Mouse (Mus musculus): ENCODE data around the gene Fgfr2. TPM values are rescaled to one million over a fixed set of nuclear protein-coding genes. Genes with fewer than 3 reads are reported as not detected.

Gene Fgfr2
- total and polyA plus RNA-seq, 2 experiments from 2014 or later, result 12.1 to 32.6 TPM

DNA sequence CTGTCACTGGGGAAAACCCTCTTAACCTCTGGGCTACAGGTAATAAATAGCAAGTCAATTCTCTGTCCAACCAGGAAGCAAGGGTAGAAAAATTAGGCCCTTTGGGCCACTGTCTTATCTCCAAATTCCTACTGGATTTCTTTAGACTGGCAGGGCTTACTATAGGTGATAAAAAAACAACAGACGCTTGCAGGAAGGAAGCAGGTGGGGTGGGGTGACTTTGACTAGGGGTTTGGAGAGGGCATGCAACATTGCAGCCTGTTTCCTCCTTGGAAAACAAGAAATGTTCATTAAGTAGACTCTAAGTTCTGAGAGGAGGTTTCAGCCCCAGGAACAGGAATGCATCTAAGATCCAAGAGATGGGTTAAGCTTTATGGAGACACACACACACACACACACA, 2098.3 kb downstream of the Fgfr2 start:
- ATAC-seq (ENCODE audit: low FRiP score) (no peak), DNase-seq (ENCODE audit: low spot score) (no peak)
- no peak for TF ChIP-seq CTCF (IDR thresholded peaks at IDR 0.05)

GRCm38 (mm10) chr7:131019181-131019580, 2104.0 kb downstream of the Fgfr2 start:
- Histone ChIP-seq H3K36me3 (ENCODE audit: insufficient read depth, low read length) (no peaks in the 10 kb centered on the region), H3K4me3 (ENCODE audit: low read depth, low read length) (no peak overlapping the region), H3K4me2 (ENCODE audit: low read depth, low read length, poor library complexity, severe bottlenecking) (no peak overlapping the region), H3K27me3 (ENCODE audit: insufficient read depth, low read length) (no peaks in the 10 kb centered on the region), H3K9me3 (ENCODE audit: low read length) (no peaks in the 10 kb centered on the region), H3K27ac (ENCODE audit: low read depth, low read length) (no peak overlapping the region), H3K9ac (replicated peaks; ENCODE audit: low read length, poor library complexity, severe bottlenecking) (no peak overlapping the region), H3K4me1 (ENCODE audit: insufficient read depth, low read length) (no peaks in the 10 kb centered on the region)
- ATAC-seq (ENCODE audit: low FRiP score) (no peak), DNase-seq (ENCODE audit: low spot score) (no peak)
- no peak for TF ChIP-seq CTCF (IDR thresholded peaks at IDR 0.05)
- WGBS, result 83% methylated on average over 2 of the region's 2 CpGs

More for the DNA sequence above, 2098.3 kb downstream of the Fgfr2 start:
- Histone ChIP-seq H3K4me3 (ENCODE audit: low read depth, low read length) (no peak overlapping the region), H3K36me3 (ENCODE audit: insufficient read depth, low read length) (no peaks in the 10 kb centered on the region), H3K4me1 (ENCODE audit: insufficient read depth, low read length) (0 out of 2 replicates have a peak, but pooled peaks cover 3% of the 10 kb centered on the region), H3K27ac (ENCODE audit: low read depth, low read length) (no peak overlapping the region), H3K9ac (replicated peaks; ENCODE audit: low read length, poor library complexity, severe bottlenecking) (no peak overlapping the region), H3K4me2 (ENCODE audit: low read depth, low read length, poor library complexity, severe bottlenecking) (no peak overlapping the region), H3K27me3 (ENCODE audit: insufficient read depth, low read length) (no peaks in the 10 kb centered on the region), H3K9me3 (ENCODE audit: low read length) (no peaks in the 10 kb centered on the region)
- WGBS, result 65% methylated on average over 1 of the region's 1 CpGs

DNA sequence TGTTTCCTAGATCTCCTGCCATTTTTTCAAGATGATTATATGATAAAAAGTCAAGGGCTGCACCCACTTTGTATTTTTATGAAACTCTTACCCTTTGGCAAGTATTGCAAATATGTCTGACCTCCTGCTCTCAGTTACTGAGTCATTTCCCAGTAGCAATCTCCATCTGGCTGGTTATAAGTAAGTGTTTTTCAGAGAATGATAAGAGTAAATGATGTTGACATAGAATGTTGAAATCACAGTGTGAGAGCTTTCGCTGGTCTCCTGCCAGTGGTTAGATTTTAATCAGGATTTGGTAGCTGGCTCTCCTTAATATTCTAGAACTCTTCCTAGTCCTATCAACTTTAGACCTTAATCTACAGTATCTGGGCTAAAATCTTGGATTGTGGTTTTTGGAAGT, 2111.2 kb downstream of the Fgfr2 start:
- 0 out of 2 replicates have a peak, but pooled peaks cover 5% of the 10 kb centered on the region for H3K9me3 ChIP-seq (ENCODE audit: low read length)
- H3K9ac ChIP-seq (replicated peaks; ENCODE audit: low read length, poor library complexity, severe bottlenecking), result no peak overlapping the region
- H3K27me3 ChIP-seq (ENCODE audit: insufficient read depth, low read length), result no peaks in the 10 kb centered on the region
- H3K4me1 ChIP-seq (ENCODE audit: insufficient read depth, low read length), result no peaks in the 10 kb centered on the region
- no peak overlapping the region for H3K27ac ChIP-seq (ENCODE audit: low read depth, low read length)
- H3K36me3 ChIP-seq (ENCODE audit: insufficient read depth, low read length), result no peaks in the 10 kb centered on the region
- no peak for TF ChIP-seq CTCF (IDR thresholded peaks at IDR 0.05)
- H3K4me2 ChIP-seq (ENCODE audit: low read depth, low read length, poor library complexity, severe bottlenecking), result no peak overlapping the region
- H3K4me3 ChIP-seq (ENCODE audit: low read depth, low read length), result no peak overlapping the region
- no peak for ATAC-seq (ENCODE audit: low FRiP score)
- 92% methylated on average over 1 of the region's 1 CpGs for WGBS
- DNase-seq (ENCODE audit: low spot score), result no peak

DNA sequence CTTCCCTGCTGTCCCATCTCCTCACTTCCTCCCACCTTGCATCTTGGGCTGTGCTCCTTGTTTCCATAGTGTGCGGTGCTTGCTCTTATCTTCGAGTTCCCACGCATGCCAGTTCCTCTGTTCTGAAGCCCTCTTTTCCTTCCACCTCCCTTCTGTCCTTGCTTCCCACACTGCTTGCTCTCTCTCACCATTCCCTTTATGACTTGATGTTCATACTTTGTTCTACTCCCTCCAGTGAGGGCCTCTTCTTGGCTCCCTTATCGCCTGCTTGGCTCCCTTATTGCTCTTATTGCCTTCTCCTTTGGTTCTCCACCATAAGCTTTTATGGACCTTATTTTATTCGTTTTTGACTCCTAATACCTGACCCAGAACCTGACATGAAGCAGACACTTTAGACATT, 2114.0 kb downstream of the Fgfr2 start:
- Histone ChIP-seq H3K9me3 (ENCODE audit: low read length) (peaks cover 10% of the 10 kb centered on the region; the same call in 1 of the 2 replicates), H3K27ac (ENCODE audit: low read depth, low read length) (no peak overlapping the region), H3K36me3 (ENCODE audit: insufficient read depth, low read length) (no peaks in the 10 kb centered on the region), H3K9ac (replicated peaks; ENCODE audit: low read length, poor library complexity, severe bottlenecking) (no peak overlapping the region), H3K4me3 (ENCODE audit: low read depth, low read length) (no peak overlapping the region), H3K27me3 (ENCODE audit: insufficient read depth, low read length) (no peaks in the 10 kb centered on the region), H3K4me2 (ENCODE audit: low read depth, low read length, poor library complexity, severe bottlenecking) (no peak overlapping the region), H3K4me1 (ENCODE audit: insufficient read depth, low read length) (no peaks in the 10 kb centered on the region)
- no peak for TF ChIP-seq CTCF (IDR thresholded peaks at IDR 0.05)
- DNase-seq (ENCODE audit: low spot score) (no peak), ATAC-seq (ENCODE audit: low FRiP score) (no peak)
- 81% methylated on average over 5 of the region's 5 CpGs for WGBS

DNA sequence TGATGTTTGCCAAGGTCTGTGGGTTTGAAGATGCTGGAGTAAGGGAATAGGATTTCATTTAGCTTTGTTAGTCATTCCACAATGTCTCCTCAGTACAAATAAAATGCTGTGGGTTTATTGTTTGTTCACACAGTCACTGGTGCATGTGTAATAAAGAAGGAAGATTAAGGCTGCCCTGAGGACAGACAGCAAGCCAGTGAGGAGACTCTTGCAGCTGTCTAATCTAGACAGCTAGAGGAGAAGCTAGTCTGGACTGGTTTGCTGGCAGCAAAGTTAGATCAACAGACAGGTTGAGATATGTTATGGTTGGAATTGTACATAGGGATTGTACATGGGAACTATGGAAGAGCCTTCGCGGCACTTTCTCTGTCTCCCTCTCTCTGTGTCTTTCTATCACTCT, 2115.9 kb downstream of the Fgfr2 start:
- DNase-seq (ENCODE audit: low spot score) (no peak), ATAC-seq (ENCODE audit: low FRiP score) (no peak)
- TF ChIP-seq CTCF (IDR thresholded peaks at IDR 0.05), result no peak
- Histone ChIP-seq H3K9ac (replicated peaks; ENCODE audit: low read length, poor library complexity, severe bottlenecking) (no peak overlapping the region), H3K36me3 (ENCODE audit: insufficient read depth, low read length) (no peaks in the 10 kb centered on the region), H3K27ac (ENCODE audit: low read depth, low read length) (no peak overlapping the region), H3K4me1 (ENCODE audit: insufficient read depth, low read length) (no peaks in the 10 kb centered on the region), H3K27me3 (ENCODE audit: insufficient read depth, low read length) (no peaks in the 10 kb centered on the region), H3K9me3 (ENCODE audit: low read length) (peaks cover 10% of the 10 kb centered on the region; the same call in 1 of the 2 replicates), H3K4me2 (ENCODE audit: low read depth, low read length, poor library complexity, severe bottlenecking) (no peak overlapping the region), H3K4me3 (ENCODE audit: low read depth, low read length) (no peak overlapping the region)
- WGBS, result 100% methylated on average over 2 of the region's 2 CpGs

- no peaks in the 10 kb centered on the region for H3K27me3 ChIP-seq (ENCODE audit: insufficient read depth, low read length)
- ATAC-seq (ENCODE audit: low FRiP score), result no peak
- H3K9me3 ChIP-seq (ENCODE audit: low read length), result peaks cover 10% of the 10 kb centered on the region; the same call in 1 of the 2 replicates
- H3K4me3 ChIP-seq (ENCODE audit: low read depth, low read length), result no peak overlapping the region
- 92% methylated on average over 5 of the region's 5 CpGs for WGBS
- no peaks in the 10 kb centered on the region for H3K4me1 ChIP-seq (ENCODE audit: insufficient read depth, low read length)
- no peak overlapping the region for H3K9ac ChIP-seq (replicated peaks; ENCODE audit: low read length, poor library complexity, severe bottlenecking)
- DNase-seq (ENCODE audit: low spot score), result no peak
- H3K27ac ChIP-seq (ENCODE audit: low read depth, low read length), result no peak overlapping the region
- no peak overlapping the region for H3K4me2 ChIP-seq (ENCODE audit: low read depth, low read length, poor library complexity, severe bottlenecking)
- TF ChIP-seq CTCF (IDR thresholded peaks at IDR 0.05), result no peak
- H3K36me3 ChIP-seq (ENCODE audit: insufficient read depth, low read length), result no peaks in the 10 kb centered on the region
Observed at GRCm38 (mm10) chr7:131004071-131004470, 2119.1 kb downstream of the Fgfr2 start.

All from midbrain, postnatal 0 days (tissue).